Mouse (Mus musculus) limb, embryonic 12.5 days (tissue): ENCODE data around the gene 1700013G24Rik. TPM values are rescaled to one million over a fixed set of nuclear protein-coding genes. Genes with fewer than 3 reads are reported as not detected.
"Not testable (repeated sequence)": the region's sequence is repeated elsewhere in the genome, so short reads cannot be mapped to it uniquely, and the experiment has no call there.

Source experiments
- ATAC-seq: fragments of 200-750 bp; cut with Nextera tagmentation; 2 replicates; pipeline ENCODE4 v1.8.0; 2017; ENCODE audit warnings: low read depth, moderate TSS enrichment; ENCODE audit not compliant: insufficient number of reproducible peaks, insufficient read depth, low FRiP score, low TSS enrichment
- H3K27ac ChIP-seq: fragments of 300-500 bp; sonication (generic); 2 replicates; pipeline ENCODE4 v1.5.1; 2016; ENCODE audit warnings: mild to moderate bottlenecking, moderate library complexity
- H3K27me3 ChIP-seq: fragments of 300-500 bp; sonication (generic); 2 replicates; pipeline ENCODE4 v1.6.1; 2016; ENCODE audit warnings: mild to moderate bottlenecking, moderate library complexity
- H3K36me3 ChIP-seq: fragments of 300-500 bp; sonication (generic); 2 replicates; pipeline ENCODE4 v1.6.1; 2016; ENCODE audit warnings: mild to moderate bottlenecking, moderate library complexity
- H3K4me1 ChIP-seq: fragments of 300-500 bp; sonication (generic); replicated peaks from 2 replicates; pipeline ENCODE4 v1.6.1; 2016
- H3K4me2 ChIP-seq: fragments of 300-500 bp; sonication (generic); 2 replicates; pipeline ENCODE4 v1.6.1; 2016; ENCODE audit warnings: mild to moderate bottlenecking, moderate library complexity
- H3K4me3 ChIP-seq: fragments of 300-500 bp; sonication (generic); replicated peaks from 2 replicates; pipeline ENCODE4 v1.5.1; 2016; ENCODE audit warnings: mild to moderate bottlenecking
- H3K9ac ChIP-seq: fragments of 300-500 bp; sonication (generic); replicated peaks from 2 replicates; pipeline ENCODE4 v1.6.1; 2016; ENCODE audit warnings: mild to moderate bottlenecking, moderate library complexity
- H3K9me3 ChIP-seq: fragments of 300-500 bp; sonication (generic); 2 replicates; pipeline ENCODE4 v1.6.1; 2016; ENCODE audit warnings: mild to moderate bottlenecking, moderate library complexity
- WGBS: fragments of 180-500 bp; shearing (Covaris S2); methylation state at CpG from one replicate; pipeline ENCODE4 v1.1.7; 2016; 5-methylcytosine and 5-hydroxymethylcytosine counted together
- polyA plus RNA-seq: library from polyadenylated mRNA; unstranded; fragments of >200 nt; fragmentation: Nextera tagmentation; extraction: Ambion mirVana; gene quantifications from 2 replicates; pipeline ENCODE4 v1.2.1, GENCODE M21; 2016

1700013G24Rik gene
- not detected in 2 replicates for polyA plus RNA-seq

DNA sequence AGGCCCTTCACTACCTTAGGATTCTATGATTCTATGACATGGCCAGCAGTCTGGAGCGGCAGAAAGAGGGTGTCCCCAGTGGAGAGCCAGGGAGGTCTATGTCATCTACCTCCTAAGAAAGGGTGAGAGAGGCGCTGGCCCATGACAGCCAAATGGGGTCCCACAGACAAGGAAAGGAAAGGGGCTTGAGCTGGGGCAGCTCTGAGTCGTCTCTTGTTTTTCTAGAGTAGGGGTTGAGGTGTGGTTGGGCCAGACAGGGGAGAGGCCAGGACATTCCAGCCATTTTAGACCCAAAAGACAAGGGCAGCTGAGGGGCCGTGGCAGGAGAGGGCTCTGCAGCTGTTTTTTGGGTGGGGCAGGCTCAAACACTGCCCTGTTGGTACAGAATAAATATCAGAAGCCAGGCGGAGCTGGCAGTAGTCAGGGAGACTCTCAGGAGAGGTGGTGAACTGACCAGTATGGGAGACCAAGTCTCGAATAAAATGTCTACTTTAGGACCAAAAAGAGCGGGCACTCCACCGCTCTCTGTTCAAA, at the start of gene 1700013G24Rik:
Gene 1700013G24Rik, plus strand, starts transcription at position 51 of the 534 bp plus-strand sequence.
- Histone ChIP-seq H3K9me3 (no peaks in the 10 kb centered on the region), H3K36me3 (no peaks in the 10 kb centered on the region), H3K4me2 (no peak within 1 kb of the TSS), H3K4me3 (no peak within 1 kb of the TSS), H3K9ac (no peak within 1 kb of the TSS), H3K4me1 (peaks cover 3% of the 10 kb centered on the region), H3K27me3 (no peaks in the 10 kb centered on the region), H3K27ac (no peak within 1 kb of the TSS)
- ATAC-seq = no peak
- 79% methylated on average over 8 of the region's 8 CpGs for WGBS

DNA sequence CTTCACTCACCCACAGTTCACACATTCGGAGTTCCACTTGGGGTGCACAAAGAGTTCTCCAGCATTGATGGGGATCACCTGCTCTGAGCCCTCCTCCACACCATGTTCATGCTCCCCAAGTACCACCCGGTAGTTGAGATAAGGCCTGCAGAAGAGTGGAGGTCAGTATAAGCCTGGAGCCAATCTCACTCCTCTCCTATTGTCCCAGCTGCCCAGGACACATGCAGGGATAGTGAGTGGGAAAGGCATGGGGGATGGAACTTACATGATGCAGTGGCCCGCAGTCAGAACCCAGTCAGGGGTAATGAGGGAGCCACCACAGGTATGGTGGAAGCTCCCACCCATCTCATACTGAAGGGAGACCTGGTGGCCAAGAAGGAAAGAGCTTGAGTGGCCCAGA, 47.5 kb upstream of the 1700013G24Rik start:
- Histone ChIP-seq H3K4me1 (no peaks in the 10 kb centered on the region), H3K27ac (no peak overlapping the region), H3K4me3 (no peak overlapping the region), H3K27me3 (no peaks in the 10 kb centered on the region), H3K36me3 (no peaks in the 10 kb centered on the region), H3K4me2 (no peak overlapping the region), H3K9me3 (no peaks in the 10 kb centered on the region), H3K9ac (no peak overlapping the region)
- 86% methylated on average over 3 of the region's 3 CpGs for WGBS
- ATAC-seq = no peak

DNA sequence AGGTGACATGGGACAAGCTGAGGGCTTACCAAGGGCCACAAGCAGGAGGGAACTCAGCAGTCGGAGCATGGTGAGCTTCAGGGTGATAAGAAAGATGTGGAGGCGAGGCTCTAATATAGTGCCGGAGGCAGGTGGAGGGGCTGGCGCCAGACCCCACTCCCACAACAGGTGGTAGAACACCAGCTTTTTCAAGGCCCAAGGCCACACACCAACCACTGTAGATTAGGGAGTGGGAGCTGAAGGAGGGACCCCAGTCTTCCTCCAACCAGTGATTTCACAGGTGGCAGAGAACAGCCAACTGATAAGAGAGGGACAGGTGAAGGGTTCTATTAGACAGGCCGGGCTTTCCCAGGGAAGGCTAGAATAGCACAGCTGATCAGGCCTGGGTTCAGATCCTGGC, 43.4 kb upstream of the 1700013G24Rik start, which contains the start of gene Cela3a:
Gene Cela3a, minus strand, starts transcription at position 101 of the 400 bp plus-strand sequence.
- no peaks in the 10 kb centered on the region for H3K9me3 ChIP-seq
- H3K4me2 ChIP-seq = no peak within 1 kb of the TSS
- H3K27ac ChIP-seq = no peak within 1 kb of the TSS
- no peaks in the 10 kb centered on the region for H3K4me1 ChIP-seq
- ATAC-seq = no peak
- H3K9ac ChIP-seq = no peak within 1 kb of the TSS
- 89% methylated on average over 5 of the region's 5 CpGs for WGBS
- H3K27me3 ChIP-seq = no peaks in the 10 kb centered on the region
- H3K4me3 ChIP-seq = no peak within 1 kb of the TSS
- H3K36me3 ChIP-seq = no peaks in the 10 kb centered on the region

DNA sequence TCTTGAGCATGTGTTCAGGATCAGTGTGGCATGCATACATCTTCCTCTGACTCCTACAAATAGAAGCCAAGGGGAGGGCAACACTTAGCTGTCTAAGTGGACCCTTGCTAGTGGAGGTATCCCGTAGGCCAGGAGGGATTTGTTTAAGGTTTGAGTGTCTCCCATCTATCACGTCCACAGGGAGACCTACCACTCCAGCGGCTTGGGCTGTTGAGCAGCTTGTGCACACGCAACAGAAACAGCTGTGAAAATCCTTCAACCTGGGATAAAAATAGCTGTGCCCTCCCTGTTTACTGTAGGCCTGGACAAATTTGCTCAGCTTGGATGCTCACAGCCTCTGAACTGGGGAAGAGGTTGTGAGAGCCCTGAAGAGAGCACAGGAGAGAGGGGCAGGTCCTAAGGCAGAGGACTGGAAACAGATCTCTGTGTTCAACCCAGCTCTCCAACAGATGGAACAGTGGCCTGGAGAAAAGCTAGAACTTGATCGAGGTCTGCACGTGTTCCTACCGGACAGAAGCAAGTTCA, 40.8 kb upstream of the 1700013G24Rik start:
- H3K9me3 ChIP-seq, H3K4me2 ChIP-seq, H3K36me3 ChIP-seq, H3K9ac ChIP-seq, H3K4me1 ChIP-seq, H3K4me3 ChIP-seq, ATAC-seq, H3K27me3 ChIP-seq, H3K27ac ChIP-seq: not testable (repeated sequence)
- 84% methylated on average over 7 of the region's 7 CpGs for WGBS

DNA sequence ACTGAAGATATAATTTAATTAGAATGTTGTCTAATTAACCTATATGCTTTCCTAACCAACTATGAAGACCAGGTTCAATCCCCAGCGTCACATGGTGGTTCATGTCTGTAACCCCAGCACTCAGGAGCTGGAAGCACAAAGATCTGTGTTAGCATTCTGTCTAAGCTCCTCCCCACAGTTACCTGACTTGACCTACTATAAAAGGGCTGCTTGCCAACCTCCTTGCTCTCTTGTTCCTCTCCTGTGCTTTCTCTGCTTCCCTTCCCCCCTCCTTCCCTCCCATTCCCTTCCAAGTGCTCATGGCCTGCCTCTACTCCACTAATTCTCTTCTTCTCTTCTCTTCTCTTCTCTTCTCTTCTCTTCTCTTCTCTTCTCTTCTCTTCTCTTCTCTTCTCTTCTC, 38.1 kb upstream of the 1700013G24Rik start:
- Histone ChIP-seq H3K27ac (no peak overlapping the region), H3K4me3 (no peak overlapping the region), H3K4me2 (no peak overlapping the region), H3K36me3 (no peaks in the 10 kb centered on the region), H3K9ac (no peak overlapping the region), H3K4me1 (no peaks in the 10 kb centered on the region), H3K9me3 (no peaks in the 10 kb centered on the region), H3K27me3 (no peaks in the 10 kb centered on the region)
- 70% methylated on average over 1 of the region's 1 CpGs for WGBS
- no peak for ATAC-seq

DNA sequence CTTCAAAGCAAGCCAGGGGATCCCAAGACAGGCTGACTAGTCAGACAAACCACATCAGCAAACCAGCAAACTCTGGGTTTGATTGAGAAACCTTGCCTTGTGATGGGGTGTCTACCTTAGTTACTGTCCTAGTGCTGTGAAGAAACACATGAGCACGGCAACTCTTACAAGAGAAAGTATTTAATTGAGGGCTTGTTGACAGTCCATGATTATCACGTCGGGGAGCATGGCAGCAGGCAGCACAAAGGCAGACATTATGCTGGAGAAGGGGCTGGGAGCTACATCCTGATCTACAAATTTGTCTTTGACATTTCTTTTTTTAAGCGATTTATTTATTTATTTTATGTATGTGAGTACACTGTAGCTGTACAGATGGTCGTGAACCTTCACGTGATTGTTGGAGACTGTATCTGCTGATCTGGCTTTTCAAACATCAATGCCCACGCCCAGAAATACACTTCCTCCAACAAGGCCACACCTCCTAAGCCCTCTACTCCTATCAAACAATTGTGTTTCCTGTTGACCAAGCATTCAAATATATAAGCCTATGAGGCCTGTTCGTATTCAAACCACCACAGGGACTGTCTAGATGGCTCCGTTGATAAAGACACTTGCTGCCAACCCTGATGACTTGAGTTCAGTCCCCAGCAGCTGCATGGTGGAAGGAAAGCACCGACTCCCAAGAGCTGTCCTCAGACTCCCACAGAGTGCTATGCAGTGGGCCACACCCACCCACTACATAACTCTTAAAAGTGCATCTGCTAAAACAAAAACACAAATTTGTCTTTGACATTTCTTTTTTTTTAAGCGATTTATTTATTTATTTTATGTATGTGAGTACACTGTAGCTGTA, 35.1 kb upstream of the 1700013G24Rik start:
- H3K9me3 ChIP-seq = no peaks in the 10 kb centered on the region
- no peak overlapping the region for H3K9ac ChIP-seq
- H3K4me1 ChIP-seq = no peaks in the 10 kb centered on the region
- H3K4me2 ChIP-seq = no peak overlapping the region
- no peak overlapping the region for H3K27ac ChIP-seq
- WGBS = 78% methylated on average over 11 of the region's 11 CpGs
- no peaks in the 10 kb centered on the region for H3K27me3 ChIP-seq
- ATAC-seq = no peak
- H3K4me3 ChIP-seq = no peak overlapping the region
- no peaks in the 10 kb centered on the region for H3K36me3 ChIP-seq

DNA sequence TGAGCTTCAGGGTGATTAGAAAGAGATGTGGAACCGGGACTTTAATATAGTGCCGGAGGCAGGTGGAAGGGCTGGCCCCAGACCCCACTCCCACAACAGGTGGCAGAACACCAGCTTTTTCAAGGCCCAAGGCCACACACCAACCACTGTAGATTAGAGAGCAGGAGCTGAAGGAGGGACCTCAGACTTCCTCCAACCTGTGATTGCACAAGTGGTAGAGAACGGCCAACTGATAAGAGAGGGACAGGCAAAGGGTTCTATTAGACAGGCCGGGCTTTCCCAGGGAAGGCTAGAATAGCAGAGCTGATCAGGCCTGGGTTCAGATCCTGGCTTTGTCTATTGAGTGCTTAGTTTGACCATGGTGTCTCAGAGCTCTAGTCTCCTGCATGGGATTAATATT, 22.6 kb upstream of the 1700013G24Rik start, which contains the start of gene Cela3b:
Gene Cela3b, minus strand, starts transcription at position 39 of the 400 bp plus-strand sequence.
- ATAC-seq = no peak
- 85% methylated on average over 4 of the region's 4 CpGs for WGBS
- H3K27ac ChIP-seq = no peak within 1 kb of the TSS
- no peaks in the 10 kb centered on the region for H3K27me3 ChIP-seq
- H3K9me3 ChIP-seq = no peaks in the 10 kb centered on the region
- H3K4me2 ChIP-seq = no peak within 1 kb of the TSS
- no peaks in the 10 kb centered on the region for H3K36me3 ChIP-seq
- H3K4me1 ChIP-seq = no peaks in the 10 kb centered on the region
- H3K4me3 ChIP-seq = no peak within 1 kb of the TSS
- H3K9ac ChIP-seq = no peak within 1 kb of the TSS

DNA sequence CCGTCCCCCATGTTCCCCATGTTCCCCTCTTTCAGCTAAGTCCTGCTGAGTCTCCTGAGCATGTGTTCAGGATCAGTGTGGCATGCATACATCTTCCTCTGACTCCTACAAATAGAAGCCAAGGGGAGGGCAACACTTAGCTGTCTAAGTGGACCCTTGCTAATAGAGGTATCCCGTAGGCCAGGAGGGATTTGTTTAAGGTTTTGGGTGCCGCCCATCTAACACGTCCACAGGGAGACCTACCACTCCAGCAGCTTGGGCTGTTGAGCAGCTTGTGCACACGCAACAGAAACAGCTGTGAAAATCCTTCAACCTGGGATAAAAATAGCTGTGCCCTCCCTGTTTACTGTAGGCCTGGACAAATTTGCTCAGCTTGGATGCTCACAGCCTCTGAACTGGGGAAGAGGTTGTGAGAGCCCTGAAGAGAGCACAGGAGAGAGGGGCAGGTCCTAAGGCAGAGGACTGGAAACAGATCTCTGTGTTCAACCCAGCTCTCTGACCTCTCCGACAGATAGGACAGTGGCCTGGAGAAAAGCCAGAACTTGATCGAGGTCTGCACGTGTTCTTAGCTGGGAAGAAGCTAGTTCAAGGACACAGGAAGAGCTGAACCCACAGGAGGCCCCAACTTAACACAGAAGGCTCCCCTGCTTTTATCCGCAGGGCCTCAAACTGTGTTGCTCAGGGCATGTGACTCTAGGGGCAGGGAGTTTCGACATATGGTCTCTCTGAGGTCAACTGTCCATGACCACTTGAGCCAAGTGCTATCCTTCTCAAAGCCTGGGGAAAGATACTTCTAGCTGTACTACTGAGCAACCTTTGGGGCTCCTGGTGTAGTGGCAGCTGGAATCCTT, 20.2 kb upstream of the 1700013G24Rik start:
- ATAC-seq, H3K4me3 ChIP-seq, H3K27me3 ChIP-seq, H3K9me3 ChIP-seq, H3K27ac ChIP-seq, H3K9ac ChIP-seq, H3K4me2 ChIP-seq, H3K4me1 ChIP-seq, H3K36me3 ChIP-seq: not testable (repeated sequence)
- WGBS = 74% methylated on average over 10 of the region's 10 CpGs

DNA sequence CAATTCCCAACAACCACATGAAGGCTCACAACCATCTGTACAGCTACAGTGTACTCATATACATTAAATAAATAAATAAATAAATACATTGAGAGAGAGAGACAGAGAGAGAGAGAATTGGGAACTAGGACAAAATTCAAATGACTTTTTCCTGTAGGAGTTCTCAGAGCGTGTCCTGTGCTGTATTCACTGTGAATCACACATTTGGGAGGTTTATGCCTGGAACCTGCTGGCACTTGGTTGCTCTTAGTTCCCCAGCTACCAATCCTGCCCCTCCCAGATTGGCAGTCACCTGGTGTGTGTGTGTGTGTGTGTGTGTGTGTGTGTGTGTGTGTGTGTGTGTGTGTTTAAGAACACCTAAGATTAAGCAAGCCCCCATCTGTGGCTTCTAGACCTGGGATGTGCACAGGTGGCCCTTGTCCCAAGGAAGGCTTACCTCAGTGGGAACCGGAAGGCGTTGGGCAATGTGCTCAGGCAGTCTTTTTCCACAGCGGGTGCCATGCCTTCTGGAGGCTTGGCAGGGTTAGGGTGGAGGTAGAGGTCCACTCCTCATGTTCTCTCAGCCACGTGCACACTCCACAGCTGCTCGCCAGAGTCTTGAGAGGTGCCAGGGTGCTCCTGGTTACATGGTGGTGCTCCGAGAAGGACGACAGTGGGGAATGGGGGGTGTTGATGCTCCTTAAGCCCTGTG, 16.0 kb upstream of the 1700013G24Rik start:
- WGBS = 90% methylated on average over 8 of the region's 8 CpGs
- no peaks in the 10 kb centered on the region for H3K9me3 ChIP-seq

DNA sequence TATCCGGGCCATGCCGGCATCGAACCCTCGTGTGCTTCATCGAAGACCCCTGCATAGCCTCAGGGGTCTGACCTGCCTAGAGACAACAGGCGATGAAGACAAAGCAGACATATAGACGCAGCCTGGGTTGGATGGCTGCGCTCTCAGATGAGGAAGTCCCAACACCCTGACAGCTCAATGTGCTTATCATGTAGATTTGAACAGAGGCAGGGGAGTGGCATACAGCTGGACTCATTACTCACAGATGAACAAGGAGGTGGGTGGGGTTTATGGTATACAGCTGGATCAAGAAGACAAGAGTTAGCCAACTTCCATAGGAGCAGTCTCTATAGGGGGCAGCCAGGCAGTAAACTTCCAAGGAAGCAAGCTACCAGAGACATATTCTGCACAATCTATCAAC, 14.2 kb upstream of the 1700013G24Rik start:
- H3K36me3 ChIP-seq = no peaks in the 10 kb centered on the region
- H3K4me2 ChIP-seq = no peak overlapping the region
- 89% methylated on average over 8 of the region's 8 CpGs for WGBS
- H3K27ac ChIP-seq = no peak overlapping the region
- H3K4me3 ChIP-seq = no peak overlapping the region
- H3K9ac ChIP-seq = no peak overlapping the region
- no peaks in the 10 kb centered on the region for H3K27me3 ChIP-seq
- no peak for ATAC-seq
- H3K4me1 ChIP-seq = no peaks in the 10 kb centered on the region
- H3K9me3 ChIP-seq = no peaks in the 10 kb centered on the region

More for the DNA sequence above, 16.0 kb upstream of the 1700013G24Rik start:
- no peak for ATAC-seq
- H3K4me2 ChIP-seq = no peak overlapping the region
- H3K36me3 ChIP-seq = no peaks in the 10 kb centered on the region
- no peak overlapping the region for H3K4me3 ChIP-seq
- no peak overlapping the region for H3K9ac ChIP-seq
- no peak overlapping the region for H3K27ac ChIP-seq
- H3K4me1 ChIP-seq = no peaks in the 10 kb centered on the region
- no peaks in the 10 kb centered on the region for H3K27me3 ChIP-seq
